ENCODE assay signal across 22 mouse cellular contexts in genomic region chr7:3611006-3611405, GRCm38 (mm10). TPM values are rescaled to one million over a fixed set of nuclear protein-coding genes. Genes with fewer than 3 reads are reported as not detected.
DNase-seq lines count a peak whose midpoint lies in the region; ATAC-seq and TF ChIP-seq lines count a peak whose summit lies in the region.
"Had no signal": no experiment of that assay in that cellular context is flagged by ENCODE, and none has a peak within 500 bp of the region (broad histone marks: within the 10 kb centered on the region; RNA-seq: fewer than 3 reads in every experiment).

No protein-coding gene starts in this region.

- peak; percentile 25; the same call in 1 of the 2 replicates for ATAC-seq in intestine, postnatal 0 days
- ATAC-seq in intestine, embryonic 15.5 days = no peak
- ATAC-seq in liver, embryonic 13.5 days (ENCODE audit: low read depth) = peak; percentile 30; the same call in 1 of the 2 replicates
- ATAC-seq in stomach, embryonic 16.5 days (ENCODE audit: insufficient read depth, low FRiP score) = peak; percentile 70; the same call in 1 of the 2 replicates
- ATAC-seq: forebrain, embryonic 13.5 days had no signal

- TF ChIP-seq EP300 in ES-Bruce4 (IDR thresholded peaks at IDR 0.05; ENCODE audit: insufficient read depth, low read depth, low read length) = no peak

- H3K4me3 ChIP-seq in intestine, postnatal 0 days (ENCODE audit: low read depth, low read length) = no peak overlapping the region
- no peak overlapping the region for H3K4me3 ChIP-seq in intestine, embryonic 15.5 days (replicated peaks)
- peak overlapping the region; percentile 37 for H3K4me3 ChIP-seq in ES-Bruce4 (ENCODE audit: low read depth, low read length)
- no peak overlapping the region for H3K4me3 ChIP-seq in liver, embryonic 13.5 days (replicated peaks)
- H3K4me3 ChIP-seq in stomach, embryonic 16.5 days (replicated peaks; ENCODE audit: low read length) = no peak overlapping the region
- H3K4me3 ChIP-seq: erythroblast, embryonic 14.5 days; forebrain, embryonic 13.5 days; hindbrain, embryonic 10.5 days; layer of hippocampus, adult 2 months; midbrain, embryonic 12.5 days had no signal

- no peak overlapping the region for H3K4me2 ChIP-seq in intestine, postnatal 0 days (replicated peaks; ENCODE audit: low read depth)
- H3K4me2 ChIP-seq in intestine, embryonic 15.5 days (replicated peaks) = no peak overlapping the region
- no peak overlapping the region for H3K4me2 ChIP-seq in liver, embryonic 13.5 days
- no peak overlapping the region for H3K4me2 ChIP-seq in stomach, embryonic 16.5 days (ENCODE audit: low read depth, low read length)
- H3K4me2 ChIP-seq: forebrain, embryonic 13.5 days; midbrain, embryonic 12.5 days had no signal

- no peaks in the 10 kb centered on the region for H3K27me3 ChIP-seq in intestine, postnatal 0 days (replicated peaks; ENCODE audit: control insufficient read depth, insufficient read depth, low read length)
- H3K27me3 ChIP-seq in intestine, embryonic 15.5 days (replicated peaks) = no peaks in the 10 kb centered on the region
- no peaks in the 10 kb centered on the region for H3K27me3 ChIP-seq in ES-Bruce4 (ENCODE audit: control insufficient read depth, insufficient read depth, low read length, poor library complexity, severe bottlenecking)
- H3K27me3 ChIP-seq in liver, embryonic 13.5 days = no peaks in the 10 kb centered on the region
- H3K27me3 ChIP-seq in stomach, embryonic 16.5 days (ENCODE audit: control insufficient read depth, insufficient read depth, low read length) = no peaks in the 10 kb centered on the region
- H3K27me3 ChIP-seq: forebrain, embryonic 13.5 days; midbrain, embryonic 12.5 days had no signal

- no peaks in the 10 kb centered on the region for H3K36me3 ChIP-seq in intestine, postnatal 0 days (ENCODE audit: control insufficient read depth, insufficient read depth)
- no peaks in the 10 kb centered on the region for H3K36me3 ChIP-seq in intestine, embryonic 15.5 days
- H3K36me3 ChIP-seq in ES-Bruce4 (ENCODE audit: control insufficient read depth, insufficient read depth, low read length, poor library complexity, severe bottlenecking) = no peaks in the 10 kb centered on the region
- no peaks in the 10 kb centered on the region for H3K36me3 ChIP-seq in liver, embryonic 13.5 days
- H3K36me3 ChIP-seq in stomach, embryonic 16.5 days (ENCODE audit: control insufficient read depth, insufficient read depth, low read length) = no peaks in the 10 kb centered on the region
- H3K36me3 ChIP-seq: hindbrain, embryonic 10.5 days; midbrain, embryonic 12.5 days had no signal

- H3K4me1 ChIP-seq in intestine, postnatal 0 days (replicated peaks; ENCODE audit: control insufficient read depth, insufficient read depth, low read length) = no peaks in the 10 kb centered on the region
- H3K4me1 ChIP-seq in intestine, embryonic 15.5 days (replicated peaks) = no peaks in the 10 kb centered on the region
- H3K4me1 ChIP-seq in ES-Bruce4 (ENCODE audit: control insufficient read depth, insufficient read depth, low read length) = no peaks in the 10 kb centered on the region
- H3K4me1 ChIP-seq in liver, embryonic 13.5 days (replicated peaks) = peaks cover 2% of the 10 kb centered on the region
- no peaks in the 10 kb centered on the region for H3K4me1 ChIP-seq in stomach, embryonic 16.5 days (ENCODE audit: control insufficient read depth, insufficient read depth, low read length)
- H3K4me1 ChIP-seq: forebrain, embryonic 13.5 days; hindbrain, embryonic 10.5 days; midbrain, embryonic 12.5 days had no signal

- no peaks in the 10 kb centered on the region for H3K9me3 ChIP-seq in intestine, postnatal 0 days (ENCODE audit: control insufficient read depth)
- no peaks in the 10 kb centered on the region for H3K9me3 ChIP-seq in intestine, embryonic 15.5 days
- H3K9me3 ChIP-seq in ES-Bruce4 (replicated peaks; ENCODE audit: control insufficient read depth, insufficient read depth, low read length, poor library complexity, severe bottlenecking) = no peaks in the 10 kb centered on the region
- H3K9me3 ChIP-seq in liver, embryonic 13.5 days (replicated peaks) = no peaks in the 10 kb centered on the region
- H3K9me3 ChIP-seq in stomach, embryonic 16.5 days (replicated peaks; ENCODE audit: control insufficient read depth, low read length) = no peaks in the 10 kb centered on the region
- H3K9me3 ChIP-seq: forebrain, embryonic 13.5 days; midbrain, embryonic 12.5 days had no signal

- H3K9ac ChIP-seq in intestine, postnatal 0 days (ENCODE audit: low read depth, low read length) = no peak overlapping the region
- H3K9ac ChIP-seq in intestine, embryonic 15.5 days = no peak overlapping the region
- 0 out of 2 replicates have a peak overlapping the region, but pooled peaks have one; percentile 0 for H3K9ac ChIP-seq in ES-Bruce4 (ENCODE audit: low read depth, poor library complexity, severe bottlenecking)
- H3K9ac ChIP-seq in liver, embryonic 13.5 days = no peak overlapping the region
- H3K9ac ChIP-seq in stomach, embryonic 16.5 days (ENCODE audit: low read length) = no peak overlapping the region; the same call in 1 of the 2 replicates
- H3K9ac ChIP-seq: forebrain, embryonic 13.5 days; midbrain, embryonic 12.5 days had no signal

- TF ChIP-seq CTCF in intestine, postnatal 0 days (IDR thresholded peaks at IDR 0.05; ENCODE audit: low read depth) = no peak
- TF ChIP-seq CTCF in ES-Bruce4 (IDR thresholded peaks at IDR 0.05; ENCODE audit: low read depth, low read length) = no peak

- DNase-seq in liver, embryonic 13.5 days = no peak
- DNase-seq in ovary, adult 18-20 months (ENCODE audit: low spot score) = no peak
- no peak for DNase-seq in adrenal gland, adult 8-10 months
- no peak for DNase-seq in right cerebral cortex, postnatal 10 days (ENCODE audit: low spot score in 2 of 2)
- DNase-seq: adrenal gland, postnatal 25 days; cerebellum, adult 18-20 months; cerebellum, postnatal 36 days; gastrocnemius, postnatal 36 days; kidney, adult 2 months; kidney, postnatal 10 days; layer of hippocampus, postnatal 36 days; lung, adult 18-20 months had no signal

- WGBS in intestine, postnatal 0 days = 69% methylated on average over 13 of the region's 13 CpGs
- 87% methylated on average over 13 of the region's 13 CpGs for WGBS in intestine, embryonic 15.5 days
- 81% methylated on average over 13 of the region's 13 CpGs for WGBS in liver, embryonic 13.5 days (ENCODE audit: insufficient replicate concordance)
- 77% methylated on average over 13 of the region's 13 CpGs for WGBS in stomach, embryonic 16.5 days

- H3K27ac ChIP-seq in intestine, postnatal 0 days (ENCODE audit: low read depth, low read length) = no peak overlapping the region
- H3K27ac ChIP-seq in intestine, embryonic 15.5 days = no peak overlapping the region
- H3K27ac ChIP-seq in ES-Bruce4 (ENCODE audit: insufficient read depth, low read length) = no peak overlapping the region
- H3K27ac ChIP-seq in liver, embryonic 13.5 days = no peak overlapping the region
- no peak overlapping the region for H3K27ac ChIP-seq in stomach, embryonic 16.5 days (ENCODE audit: low read length)
- H3K27ac ChIP-seq: forebrain, embryonic 13.5 days; hindbrain, embryonic 10.5 days; layer of hippocampus, adult 2 months; midbrain, embryonic 12.5 days had no signal

- no peak for TF ChIP-seq POLR2A in ES-Bruce4 (IDR thresholded peaks at IDR 0.05; ENCODE audit: insufficient read depth, low read length)

RNA-seq across cellular contexts. Expression of gene Oscar, which starts 5.0 kb away (rescaled TPM):
- polyA plus RNA-seq in intestine, postnatal 0 days (2015; fragmentation: Nextera tagmentation; extraction: Ambion mirVana) = 0.08 and 0.13 TPM in 2 replicates
- polyA plus RNA-seq in intestine, embryonic 15.5 days (2015; fragmentation: Nextera tagmentation; extraction: Ambion mirVana) = 0.08 and 0.09 TPM in 2 replicates
- 0.37 TPM in 1 of 2 replicates, not detected in the other for polyA plus RNA-seq in ES-Bruce4 (2011; ENCODE audit: insufficient read depth, insufficient read length, low read depth, missing spikeins)
- polyA plus RNA-seq in liver, embryonic 13.5 days (2015; fragmentation: Nextera tagmentation; extraction: Ambion mirVana) = not detected in 2 replicates
- polyA plus RNA-seq in stomach, embryonic 16.5 days (2015; fragmentation: Nextera tagmentation; extraction: Ambion mirVana) = 0.12 TPM in 2 replicates
- under 1 TPM in 2 of 4 experiments, not detected in 2; 0.17 to 0.21 TPM for total RNA-seq in adrenal gland, adult 8-10 months (2022)
- total RNA-seq: gastrocnemius, postnatal 36 days; monocyte, adult 5-6 weeks had no signal
- polyA plus RNA-seq: erythroblast, embryonic 14.5 days had no signal

RNA-seq across cellular contexts. Expression of gene Ndufa3, which starts 6.2 kb away (rescaled TPM):
- polyA plus RNA-seq in intestine, postnatal 0 days (2015; fragmentation: Nextera tagmentation; extraction: Ambion mirVana) = 703 and 717 TPM in 2 replicates
- 486 and 556 TPM in 2 replicates for polyA plus RNA-seq in intestine, embryonic 15.5 days (2015; fragmentation: Nextera tagmentation; extraction: Ambion mirVana)
- 266 and 305 TPM in 2 replicates for polyA plus RNA-seq in ES-Bruce4 (2011; ENCODE audit: insufficient read depth, insufficient read length, low read depth, missing spikeins)
- 224 and 292 TPM in 2 replicates for polyA plus RNA-seq in liver, embryonic 13.5 days (2015; fragmentation: Nextera tagmentation; extraction: Ambion mirVana)
- 457 and 491 TPM in 2 replicates for polyA plus RNA-seq in stomach, embryonic 16.5 days (2015; fragmentation: Nextera tagmentation; extraction: Ambion mirVana)
- total RNA-seq in adrenal gland, adult 8-10 months (2022) = 100 to 1,000 TPM; 561 to 701 (median 624) TPM

RNA-seq across cellular contexts. Expression of gene Tfpt, which starts 18.7 kb away (rescaled TPM):
- polyA plus RNA-seq in intestine, postnatal 0 days (2015; fragmentation: Nextera tagmentation; extraction: Ambion mirVana) = 12.2 and 12.8 TPM in 2 replicates
- polyA plus RNA-seq in intestine, embryonic 15.5 days (2015; fragmentation: Nextera tagmentation; extraction: Ambion mirVana) = 19.7 and 23.1 TPM in 2 replicates
- polyA plus RNA-seq in ES-Bruce4 (2011; ENCODE audit: insufficient read depth, insufficient read length, low read depth, missing spikeins) = 23.6 and 29.9 TPM in 2 replicates
- polyA plus RNA-seq in liver, embryonic 13.5 days (2015; fragmentation: Nextera tagmentation; extraction: Ambion mirVana) = 12.7 and 13.0 TPM in 2 replicates
- polyA plus RNA-seq in stomach, embryonic 16.5 days (2015; fragmentation: Nextera tagmentation; extraction: Ambion mirVana) = 17.7 and 19.0 TPM in 2 replicates
- total RNA-seq in adrenal gland, adult 8-10 months (2022) = 10 to 100 TPM; 23.1 to 31.3 (median 24.9) TPM

RNA-seq across cellular contexts. Expression of gene Prpf31, which starts 18.8 kb away (rescaled TPM):
- polyA plus RNA-seq in intestine, postnatal 0 days (2015; fragmentation: Nextera tagmentation; extraction: Ambion mirVana) = 27.8 and 29.8 TPM in 2 replicates
- 85.7 and 90.1 TPM in 2 replicates for polyA plus RNA-seq in intestine, embryonic 15.5 days (2015; fragmentation: Nextera tagmentation; extraction: Ambion mirVana)
- polyA plus RNA-seq in ES-Bruce4 (2011; ENCODE audit: insufficient read depth, insufficient read length, low read depth, missing spikeins) = 67.3 and 80.1 TPM in 2 replicates
- polyA plus RNA-seq in liver, embryonic 13.5 days (2015; fragmentation: Nextera tagmentation; extraction: Ambion mirVana) = 79.1 and 83.7 TPM in 2 replicates
- polyA plus RNA-seq in stomach, embryonic 16.5 days (2015; fragmentation: Nextera tagmentation; extraction: Ambion mirVana) = 79.4 and 89.0 TPM in 2 replicates
- 10 to 100 TPM; 38.9 to 57.0 (median 49.1) TPM for total RNA-seq in adrenal gland, adult 8-10 months (2022)

RNA-seq across cellular contexts. Expression of gene Cnot3, which starts 34.1 kb away (rescaled TPM):
- polyA plus RNA-seq in intestine, postnatal 0 days (2015; fragmentation: Nextera tagmentation; extraction: Ambion mirVana) = 19.9 and 20.8 TPM in 2 replicates
- 43.7 and 47.1 TPM in 2 replicates for polyA plus RNA-seq in intestine, embryonic 15.5 days (2015; fragmentation: Nextera tagmentation; extraction: Ambion mirVana)
- polyA plus RNA-seq in ES-Bruce4 (2011; ENCODE audit: insufficient read depth, insufficient read length, low read depth, missing spikeins) = 141 and 161 TPM in 2 replicates
- 22.8 and 25.3 TPM in 2 replicates for polyA plus RNA-seq in liver, embryonic 13.5 days (2015; fragmentation: Nextera tagmentation; extraction: Ambion mirVana)
- polyA plus RNA-seq in stomach, embryonic 16.5 days (2015; fragmentation: Nextera tagmentation; extraction: Ambion mirVana) = 43.0 and 44.5 TPM in 2 replicates
- 10 to 100 TPM; 48.3 to 83.2 (median 60.9) TPM for total RNA-seq in adrenal gland, adult 8-10 months (2022)
